Mouse (Mus musculus): Measurements from ENCODE around the gene Hsd17b3.

Gene Hsd17b3

DNA sequence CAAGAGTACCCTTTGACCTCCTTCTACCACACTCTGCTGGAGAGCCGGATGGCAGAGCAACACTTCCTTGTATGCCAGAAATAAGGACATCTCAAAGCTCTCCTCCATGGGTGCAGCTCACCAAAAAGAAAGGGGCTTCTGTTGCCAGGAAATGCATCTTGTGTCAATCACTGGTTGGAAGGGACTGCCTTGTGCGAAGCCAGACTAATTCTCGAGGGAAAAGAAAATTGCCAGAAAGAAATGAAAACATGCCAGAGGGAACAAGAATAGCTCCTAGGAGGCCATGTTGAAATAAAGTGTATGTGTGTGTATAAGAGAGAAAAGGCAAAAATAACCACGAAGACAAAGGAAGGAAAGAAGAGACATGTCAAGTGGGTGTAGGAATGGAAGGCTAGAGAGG, 73.0 kb downstream of the Hsd17b3 start:
- DNase-seq = no peak

- no peak for DNase-seq
Measured at GRCm38 (mm10) chr13:64011157-64011556, 77.9 kb downstream of the Hsd17b3 start.
